Mouse (Mus musculus): ENCODE measurements around the gene Cped1. TPM values are rescaled to one million over a fixed set of nuclear protein-coding genes. Genes with fewer than 3 reads are reported as not detected.

Gene Cped1
- total and polyA plus RNA-seq, 2 experiments from 2014 or later: 2.5 to 4.4 TPM

GRCm38 (mm10) chr6:22025584-22026357, 40.1 kb downstream of the Cped1 start:
- H3K27ac ChIP-seq (ENCODE audit: low read depth, low read length): no peak overlapping the region
- no peak for DNase-seq (ENCODE audit: low spot score)
- ATAC-seq (ENCODE audit: low FRiP score): no peak
- no peak overlapping the region for H3K9ac ChIP-seq (replicated peaks; ENCODE audit: low read length, poor library complexity, severe bottlenecking)
- peak overlapping the region; percentile 23 for H3K4me2 ChIP-seq (ENCODE audit: low read depth, low read length, poor library complexity, severe bottlenecking)
- no peaks in the 10 kb centered on the region for H3K4me1 ChIP-seq (ENCODE audit: insufficient read depth, low read length)
- peak overlapping the region; percentile 12; the same call in 1 of the 2 replicates for H3K4me3 ChIP-seq (ENCODE audit: low read depth, low read length)
- no peak for TF ChIP-seq CTCF (IDR thresholded peaks at IDR 0.05)
- no peaks in the 10 kb centered on the region for H3K9me3 ChIP-seq (ENCODE audit: low read length)
- H3K27me3 ChIP-seq (ENCODE audit: insufficient read depth, low read length): no peaks in the 10 kb centered on the region
- no peaks in the 10 kb centered on the region for H3K36me3 ChIP-seq (ENCODE audit: insufficient read depth, low read length)
- WGBS: 21% methylated on average over 16 of the region's 17 CpGs

GRCm38 (mm10) chr6:22026358-22026673, 40.6 kb downstream of the Cped1 start:
- Histone ChIP-seq H3K36me3 (ENCODE audit: insufficient read depth, low read length) (no peaks in the 10 kb centered on the region), H3K27me3 (ENCODE audit: insufficient read depth, low read length) (no peaks in the 10 kb centered on the region), H3K27ac (ENCODE audit: low read depth, low read length) (no peak overlapping the region), H3K9me3 (ENCODE audit: low read length) (no peaks in the 10 kb centered on the region), H3K4me2 (ENCODE audit: low read depth, low read length, poor library complexity, severe bottlenecking) (peak overlapping the region; percentile 23), H3K4me3 (ENCODE audit: low read depth, low read length) (peak overlapping the region; percentile 12; the same call in 1 of the 2 replicates), H3K9ac (replicated peaks; ENCODE audit: low read length, poor library complexity, severe bottlenecking) (no peak overlapping the region), H3K4me1 (ENCODE audit: insufficient read depth, low read length) (no peaks in the 10 kb centered on the region)
- DNase-seq (ENCODE audit: low spot score) (no peak), ATAC-seq (ENCODE audit: low FRiP score) (no peak)
- WGBS: 16% methylated on average over 4 of the region's 4 CpGs
- TF ChIP-seq CTCF (IDR thresholded peaks at IDR 0.05): no peak

- ATAC-seq (ENCODE audit: low FRiP score): no peak
- H3K4me1 ChIP-seq (ENCODE audit: insufficient read depth, low read length): no peaks in the 10 kb centered on the region
- no peaks in the 10 kb centered on the region for H3K9me3 ChIP-seq (ENCODE audit: low read length)
- 76% methylated on average over 9 of the region's 9 CpGs for WGBS
- no peak overlapping the region for H3K27ac ChIP-seq (ENCODE audit: low read depth, low read length)
- TF ChIP-seq CTCF (IDR thresholded peaks at IDR 0.05): no peak
- no peak for DNase-seq (ENCODE audit: low spot score)
- no peaks in the 10 kb centered on the region for H3K27me3 ChIP-seq (ENCODE audit: insufficient read depth, low read length)
- H3K4me3 ChIP-seq (ENCODE audit: low read depth, low read length): no peak overlapping the region
- H3K4me2 ChIP-seq (ENCODE audit: low read depth, low read length, poor library complexity, severe bottlenecking): no peak overlapping the region
- no peak overlapping the region for H3K9ac ChIP-seq (replicated peaks; ENCODE audit: low read length, poor library complexity, severe bottlenecking)
- H3K36me3 ChIP-seq (ENCODE audit: insufficient read depth, low read length): no peaks in the 10 kb centered on the region
Measured at GRCm38 (mm10) chr6:22026761-22027594, 41.3 kb downstream of the Cped1 start.

- H3K27ac ChIP-seq (ENCODE audit: low read depth, low read length): no peak overlapping the region
- H3K27me3 ChIP-seq (ENCODE audit: insufficient read depth, low read length): no peaks in the 10 kb centered on the region
- DNase-seq (ENCODE audit: low spot score) (no peak), ATAC-seq (ENCODE audit: low FRiP score) (no peak)
- 89% methylated on average over 2 of the region's 2 CpGs for WGBS
- no peak for TF ChIP-seq CTCF (IDR thresholded peaks at IDR 0.05)
- no peaks in the 10 kb centered on the region for H3K4me1 ChIP-seq (ENCODE audit: insufficient read depth, low read length)
- no peaks in the 10 kb centered on the region for H3K9me3 ChIP-seq (ENCODE audit: low read length)
- H3K9ac ChIP-seq (replicated peaks; ENCODE audit: low read length, poor library complexity, severe bottlenecking): no peak overlapping the region
- H3K4me3 ChIP-seq (ENCODE audit: low read depth, low read length): no peak overlapping the region
- H3K36me3 ChIP-seq (ENCODE audit: insufficient read depth, low read length): no peaks in the 10 kb centered on the region
- no peak overlapping the region for H3K4me2 ChIP-seq (ENCODE audit: low read depth, low read length, poor library complexity, severe bottlenecking)
Measured at GRCm38 (mm10) chr6:22027854-22028253, 42.1 kb downstream of the Cped1 start.

- TF ChIP-seq CTCF (IDR thresholded peaks at IDR 0.05): no peak
- WGBS: 80% methylated on average over 7 of the region's 7 CpGs
- H3K4me3 ChIP-seq (ENCODE audit: low read depth, low read length): no peak overlapping the region
- no peak overlapping the region for H3K9ac ChIP-seq (replicated peaks; ENCODE audit: low read length, poor library complexity, severe bottlenecking)
- H3K36me3 ChIP-seq (ENCODE audit: insufficient read depth, low read length): no peaks in the 10 kb centered on the region
- no peak overlapping the region for H3K27ac ChIP-seq (ENCODE audit: low read depth, low read length)
- H3K9me3 ChIP-seq (ENCODE audit: low read length): no peaks in the 10 kb centered on the region
- H3K4me2 ChIP-seq (ENCODE audit: low read depth, low read length, poor library complexity, severe bottlenecking): no peak overlapping the region
- DNase-seq (ENCODE audit: low spot score) (no peak), ATAC-seq (ENCODE audit: low FRiP score) (no peak)
- no peaks in the 10 kb centered on the region for H3K4me1 ChIP-seq (ENCODE audit: insufficient read depth, low read length)
- no peaks in the 10 kb centered on the region for H3K27me3 ChIP-seq (ENCODE audit: insufficient read depth, low read length)
Measured at GRCm38 (mm10) chr6:22030381-22030780, 44.7 kb downstream of the Cped1 start.

- WGBS: 85% methylated on average over 4 of the region's 4 CpGs
- Histone ChIP-seq H3K36me3 (ENCODE audit: insufficient read depth, low read length) (no peaks in the 10 kb centered on the region), H3K27me3 (ENCODE audit: insufficient read depth, low read length) (no peaks in the 10 kb centered on the region), H3K9me3 (ENCODE audit: low read length) (no peaks in the 10 kb centered on the region), H3K4me1 (ENCODE audit: insufficient read depth, low read length) (no peaks in the 10 kb centered on the region), H3K4me2 (ENCODE audit: low read depth, low read length, poor library complexity, severe bottlenecking) (no peak overlapping the region), H3K27ac (ENCODE audit: low read depth, low read length) (no peak overlapping the region), H3K4me3 (ENCODE audit: low read depth, low read length) (no peak overlapping the region), H3K9ac (replicated peaks; ENCODE audit: low read length, poor library complexity, severe bottlenecking) (no peak overlapping the region)
- no peak for TF ChIP-seq CTCF (IDR thresholded peaks at IDR 0.05)
- DNase-seq (ENCODE audit: low spot score) (no peak), ATAC-seq (ENCODE audit: low FRiP score) (no peak)
Measured at GRCm38 (mm10) chr6:22033188-22033587, 47.5 kb downstream of the Cped1 start.
